Mouse (Mus musculus): ENCODE data around the gene Gbp8. TPM values are rescaled to one million over a fixed set of nuclear protein-coding genes. Genes with fewer than 3 reads are reported as not detected.

Gbp8 gene
- polyA plus RNA-seq, 1 experiment = 0.25 TPM

GRCm38 (mm10) chr5:104986706-104987105 is 152.6 kb downstream of the Gbp8 start:
- Histone ChIP-seq H3K36me3 (ENCODE audit: control insufficient read depth, insufficient read depth, low read length, poor library complexity, severe bottlenecking) (no peaks in the 10 kb centered on the region), H3K9me3 (replicated peaks; ENCODE audit: control insufficient read depth, insufficient read depth, low read length, poor library complexity, severe bottlenecking) (peaks cover 4% of the 10 kb centered on the region), H3K4me3 (ENCODE audit: low read depth, low read length) (no peak overlapping the region), H3K27ac (ENCODE audit: insufficient read depth, low read length) (no peak overlapping the region), H3K9ac (ENCODE audit: low read depth, poor library complexity, severe bottlenecking) (no peak overlapping the region), H3K27me3 (ENCODE audit: control insufficient read depth, insufficient read depth, low read length, poor library complexity, severe bottlenecking) (no peaks in the 10 kb centered on the region), H3K4me1 (ENCODE audit: control insufficient read depth, insufficient read depth, low read length) (peaks cover 2% of the 10 kb centered on the region)
- no peak for TF ChIP-seq EP300 (IDR thresholded peaks at IDR 0.05; ENCODE audit: insufficient read depth, low read depth, low read length)
- peak; percentile 20 for TF ChIP-seq CTCF (IDR thresholded peaks at IDR 0.05; ENCODE audit: low read depth, low read length)
- TF ChIP-seq POLR2A (IDR thresholded peaks at IDR 0.05; ENCODE audit: insufficient read depth, low read length) = no peak

GRCm38 (mm10) chr5:104982535-104982934 is 156.8 kb downstream of the Gbp8 start, which contains the start of gene Abcg3:
TSS of gene Abcg3 (minus strand) at chr5:104982718.
- H3K9me3 ChIP-seq (replicated peaks; ENCODE audit: control insufficient read depth, insufficient read depth, low read length, poor library complexity, severe bottlenecking) = no peaks in the 10 kb centered on the region
- H3K27me3 ChIP-seq (ENCODE audit: control insufficient read depth, insufficient read depth, low read length, poor library complexity, severe bottlenecking) = no peaks in the 10 kb centered on the region
- peak within 1 kb of the TSS; percentile 54 for H3K4me3 ChIP-seq (ENCODE audit: low read depth, low read length)
- H3K9ac ChIP-seq (ENCODE audit: low read depth, poor library complexity, severe bottlenecking) = peak within 1 kb of the TSS; percentile 65; the same call in 1 of the 2 replicates
- H3K4me1 ChIP-seq (ENCODE audit: control insufficient read depth, insufficient read depth, low read length) = peaks cover 2% of the 10 kb centered on the region
- H3K36me3 ChIP-seq (ENCODE audit: control insufficient read depth, insufficient read depth, low read length, poor library complexity, severe bottlenecking) = no peaks in the 10 kb centered on the region
- H3K27ac ChIP-seq (ENCODE audit: insufficient read depth, low read length) = no peak within 1 kb of the TSS
- TF ChIP-seq POLR2A (IDR thresholded peaks at IDR 0.05; ENCODE audit: insufficient read depth, low read length) = no peak

- H3K9me3 ChIP-seq (replicated peaks; ENCODE audit: control insufficient read depth, insufficient read depth, low read length, poor library complexity, severe bottlenecking) = no peaks in the 10 kb centered on the region
- no peaks in the 10 kb centered on the region for H3K36me3 ChIP-seq (ENCODE audit: control insufficient read depth, insufficient read depth, low read length, poor library complexity, severe bottlenecking)
- H3K4me3 ChIP-seq (ENCODE audit: low read depth, low read length) = no peak overlapping the region
- H3K9ac ChIP-seq (ENCODE audit: low read depth, poor library complexity, severe bottlenecking) = no peak overlapping the region
- no peaks in the 10 kb centered on the region for H3K27me3 ChIP-seq (ENCODE audit: control insufficient read depth, insufficient read depth, low read length, poor library complexity, severe bottlenecking)
- H3K4me1 ChIP-seq (ENCODE audit: control insufficient read depth, insufficient read depth, low read length) = peaks cover 2% of the 10 kb centered on the region
- no peak for TF ChIP-seq EP300 (IDR thresholded peaks at IDR 0.05; ENCODE audit: insufficient read depth, low read depth, low read length)
- TF ChIP-seq CTCF (IDR thresholded peaks at IDR 0.05; ENCODE audit: low read depth, low read length) = no peak
- no peak for TF ChIP-seq POLR2A (IDR thresholded peaks at IDR 0.05; ENCODE audit: insufficient read depth, low read length)
- no peak overlapping the region for H3K27ac ChIP-seq (ENCODE audit: insufficient read depth, low read length)
Observed at GRCm38 (mm10) chr5:104979040-104979513, 160.3 kb downstream of the Gbp8 start.

Other genes starting within 250 kb of the Gbp8 start
- not detected in 2 replicates for gene Abcg3, start 156.8 kb downstream of the Gbp8 start, polyA plus RNA-seq (2011; ENCODE audit: insufficient read depth, insufficient read length, low read depth, missing spikeins)
- gene Gbp9, start within 50 bp of the Gbp8 start, polyA plus RNA-seq (2011; ENCODE audit: insufficient read depth, insufficient read length, low read depth, missing spikeins) = 0.63 and 1.4 TPM in 2 replicates
- 0.72 and 0.79 TPM in 2 replicates for gene Gbp4, start within 50 bp of the Gbp8 start, polyA plus RNA-seq (2011; ENCODE audit: insufficient read depth, insufficient read length, low read depth, missing spikeins)
- gene Gbp10, start 100.0 kb upstream of the Gbp8 start, polyA plus RNA-seq (2011; ENCODE audit: insufficient read depth, insufficient read length, low read depth, missing spikeins) = not detected in 2 replicates
- gene Gm43302, start 154.2 kb upstream of the Gbp8 start, polyA plus RNA-seq (2011; ENCODE audit: insufficient read depth, insufficient read length, low read depth, missing spikeins) = not detected in 2 replicates
- gene Gbp6, start 154.2 kb upstream of the Gbp8 start, polyA plus RNA-seq (2011; ENCODE audit: insufficient read depth, insufficient read length, low read depth, missing spikeins) = 0.63 and 0.64 TPM in 2 replicates

Measured in ES-Bruce4 (cell line).